Mouse (Mus musculus) midbrain, embryonic 11.5 days (tissue): ENCODE results near the gene Gm5416. TPM values are rescaled to one million over a fixed set of nuclear protein-coding genes. Genes with fewer than 3 reads are reported as not detected.
"Not testable (repeated sequence)": the region's sequence is repeated elsewhere in the genome, so short reads cannot be mapped to it uniquely, and the experiment has no call there.

Source experiments
- ATAC-seq: fragments of 200-750 bp; cut with Nextera tagmentation; 2 replicates; pipeline ENCODE4 v1.8.0; 2017; ENCODE audit warnings: moderate TSS enrichment, moderate library complexity; ENCODE audit not compliant: low FRiP score
- DNase-seq: peaks from one replicate; pipeline ENCODE4 v3.0.0; 2015; ENCODE audit warnings: low spot score; ENCODE audit errors: missing footprints
- H3K27ac ChIP-seq: fragments of 300-500 bp; sonication (generic); 2 replicates; pipeline ENCODE4 v1.5.1; 2014; ENCODE audit warnings: low read depth, low read length
- H3K27me3 ChIP-seq: fragments of 300-500 bp; sonication (generic); 2 replicates; pipeline ENCODE4 v1.6.1; 2014; ENCODE audit warnings: mild to moderate bottlenecking, low read length, moderate library complexity, mixed read lengths; ENCODE audit not compliant: control insufficient read depth, insufficient read depth
- H3K36me3 ChIP-seq: fragments of 300-500 bp; sonication (generic); 2 replicates; pipeline ENCODE4 v1.6.1; 2014; ENCODE audit warnings: mild to moderate bottlenecking, low read length, moderate library complexity, mixed read lengths; ENCODE audit not compliant: control insufficient read depth, insufficient read depth
- H3K4me1 ChIP-seq: fragments of 300-500 bp; sonication (generic); 2 replicates; pipeline ENCODE4 v1.6.1; 2014; ENCODE audit warnings: low read length; ENCODE audit not compliant: control insufficient read depth, insufficient read depth
- H3K4me2 ChIP-seq: fragments of 300-500 bp; sonication (generic); 2 replicates; pipeline ENCODE4 v1.6.1; 2014; ENCODE audit warnings: mild to moderate bottlenecking, moderate library complexity
- H3K4me3 ChIP-seq: fragments of 300-500 bp; sonication (generic); 2 replicates; pipeline ENCODE4 v1.5.1; 2014; ENCODE audit warnings: low read depth, low read length
- H3K9ac ChIP-seq: fragments of 300-500 bp; sonication (generic); 2 replicates; pipeline ENCODE4 v1.6.1; 2014; ENCODE audit warnings: low read length
- H3K9me3 ChIP-seq: fragments of 300-500 bp; sonication (generic); 2 replicates; pipeline ENCODE4 v1.6.1; 2016; ENCODE audit warnings: low read length; ENCODE audit not compliant: control insufficient read depth
- polyA plus RNA-seq: library from polyadenylated mRNA; unstranded; fragments of >200 nt; fragmentation: Nextera tagmentation; extraction: Ambion mirVana; gene quantifications from 2 replicates; pipeline ENCODE4 v1.2.1, GENCODE M21; 2014

Gene Gm5416
- polyA plus RNA-seq, 1 experiment from 2014 or later: not detected

- ATAC-seq: not testable (repeated sequence)
Observed at GRCm38 (mm10) chr16:36260585-36260984, 50.4 kb downstream of the Gm5416 start.

More at GRCm38 (mm10) chr16:36260585-36260984, 50.4 kb downstream of the Gm5416 start:
- not testable (repeated sequence) for H3K4me2 ChIP-seq, H3K36me3 ChIP-seq, DNase-seq, H3K4me3 ChIP-seq, H3K4me1 ChIP-seq, H3K9ac ChIP-seq, H3K27ac ChIP-seq, H3K9me3 ChIP-seq, H3K27me3 ChIP-seq

Other genes starting within 250 kb of the Gm5416 start
- gene Kpna1, start 231.7 kb upstream of the Gm5416 start, polyA plus RNA-seq: 90.7 and 99.9 TPM in 2 replicates
- gene Wdr5b, start 169.2 kb upstream of the Gm5416 start, polyA plus RNA-seq: 12.0 and 15.5 TPM in 2 replicates
- 224 and 249 TPM in 2 replicates for gene Fam162a, start 138.8 kb upstream of the Gm5416 start, polyA plus RNA-seq
- gene Ccdc58, start 138.7 kb upstream of the Gm5416 start, polyA plus RNA-seq: 84.3 and 89.8 TPM in 2 replicates
- 0.06 and 0.12 TPM in 2 replicates for gene Csta1, start 79.2 kb upstream of the Gm5416 start, polyA plus RNA-seq
- not detected in 2 replicates for gene Stfa2l1, start 53.6 kb upstream of the Gm5416 start, polyA plus RNA-seq
- gene Gm5483, start 26.2 kb upstream of the Gm5416 start, polyA plus RNA-seq: 0.78 TPM in 1 of 2 replicates, not detected in the other
- not detected in 2 replicates for gene 2010005H15Rik, start 11.1 kb downstream of the Gm5416 start, polyA plus RNA-seq
- 0.90 and 1.4 TPM in 2 replicates for gene Stfa1, start 66.5 kb downstream of the Gm5416 start, polyA plus RNA-seq
- gene BC117090, start 123.9 kb downstream of the Gm5416 start, polyA plus RNA-seq: not detected in 2 replicates
- 0.87 and 0.90 TPM in 2 replicates for gene BC100530, start 157.3 kb downstream of the Gm5416 start, polyA plus RNA-seq
- gene Stfa2, start 198.1 kb downstream of the Gm5416 start, polyA plus RNA-seq: not detected in 2 replicates
- not detected in 2 replicates for gene Stfa3, start 245.0 kb downstream of the Gm5416 start, polyA plus RNA-seq